Mouse (Mus musculus) stomach, postnatal 0 days (tissue): ENCODE results near the gene Kif4. TPM values are rescaled to one million over a fixed set of nuclear protein-coding genes. Genes with fewer than 3 reads are reported as not detected.

Source experiments
- ATAC-seq: fragments of 200-750 bp; cut with Nextera tagmentation; 2 replicates; pipeline ENCODE4 v1.8.0; 2017; ENCODE audit not compliant: low FRiP score, low TSS enrichment
- DNase-seq: peaks from one replicate; pipeline ENCODE4 v3.0.0-alpha.2; 2016; ENCODE audit warnings: low spot score
- H3K27ac ChIP-seq: fragments of 300-500 bp; sonication (generic); replicated peaks from 2 replicates; pipeline ENCODE4 v1.5.1; 2014; ENCODE audit warnings: mild to moderate bottlenecking, control low read depth
- H3K27me3 ChIP-seq: fragments of 300-500 bp; sonication (generic); 2 replicates; pipeline ENCODE4 v1.6.1; 2014; ENCODE audit warnings: low read length; ENCODE audit not compliant: control insufficient read depth, insufficient read depth
- H3K36me3 ChIP-seq: fragments of 300-500 bp; sonication (generic); 2 replicates; pipeline ENCODE4 v1.6.1; 2014; ENCODE audit warnings: low read length, mixed read lengths; ENCODE audit not compliant: control insufficient read depth, insufficient read depth
- H3K4me1 ChIP-seq: fragments of 300-500 bp; sonication (generic); replicated peaks from 2 replicates; pipeline ENCODE4 v1.6.1; 2014; ENCODE audit warnings: antibody characterized with exemption; ENCODE audit not compliant: control insufficient read depth, insufficient read depth
- H3K4me2 ChIP-seq: fragments of 300-500 bp; sonication (generic); replicated peaks from 2 replicates; pipeline ENCODE4 v1.6.1; 2014; ENCODE audit warnings: low read depth, mild to moderate bottlenecking, control low read depth, moderate library complexity
- H3K4me3 ChIP-seq: fragments of 300-500 bp; sonication (generic); 2 replicates; pipeline ENCODE4 v1.5.1; 2014; ENCODE audit warnings: low read depth, low read length, control low read depth
- H3K9ac ChIP-seq: fragments of 300-500 bp; sonication (generic); 2 replicates; pipeline ENCODE4 v1.6.1; 2014; ENCODE audit warnings: mild to moderate bottlenecking, low read length, control low read depth, mixed read lengths
- H3K9me3 ChIP-seq: fragments of 300-500 bp; sonication (generic); 2 replicates; pipeline ENCODE4 v1.6.1; 2016; ENCODE audit warnings: low read length; ENCODE audit not compliant: control insufficient read depth
- CTCF ChIP-seq: IDR thresholded peaks from 2 replicates; pipeline ENCODE4 v1.5.1; 2016; ENCODE audit warnings: antibody characterized with exemption, low read depth, mild to moderate bottlenecking, moderate library complexity
- EP300 ChIP-seq: optimal IDR thresholded peaks from 2 replicates; pipeline ENCODE3; 2016; ENCODE audit warnings: antibody characterized with exemption
- WGBS: fragments of 180-500 bp; shearing (Covaris S2); extraction: QIAGEN DNeasy Blood & Tissue Kit; methylation state at CpG from one replicate; pipeline ENCODE4 v1.1.7; 2014; 5-methylcytosine and 5-hydroxymethylcytosine counted together
- polyA plus RNA-seq: library from polyadenylated mRNA; unstranded; fragments of >200 nt; fragmentation: Nextera tagmentation; extraction: Ambion mirVana; gene quantifications from 2 replicates; pipeline ENCODE4 v1.2.1, GENCODE M21; 2015

Gene Kif4
- polyA plus RNA-seq, 1 experiment from 2014 or later: 4.8 TPM

DNA sequence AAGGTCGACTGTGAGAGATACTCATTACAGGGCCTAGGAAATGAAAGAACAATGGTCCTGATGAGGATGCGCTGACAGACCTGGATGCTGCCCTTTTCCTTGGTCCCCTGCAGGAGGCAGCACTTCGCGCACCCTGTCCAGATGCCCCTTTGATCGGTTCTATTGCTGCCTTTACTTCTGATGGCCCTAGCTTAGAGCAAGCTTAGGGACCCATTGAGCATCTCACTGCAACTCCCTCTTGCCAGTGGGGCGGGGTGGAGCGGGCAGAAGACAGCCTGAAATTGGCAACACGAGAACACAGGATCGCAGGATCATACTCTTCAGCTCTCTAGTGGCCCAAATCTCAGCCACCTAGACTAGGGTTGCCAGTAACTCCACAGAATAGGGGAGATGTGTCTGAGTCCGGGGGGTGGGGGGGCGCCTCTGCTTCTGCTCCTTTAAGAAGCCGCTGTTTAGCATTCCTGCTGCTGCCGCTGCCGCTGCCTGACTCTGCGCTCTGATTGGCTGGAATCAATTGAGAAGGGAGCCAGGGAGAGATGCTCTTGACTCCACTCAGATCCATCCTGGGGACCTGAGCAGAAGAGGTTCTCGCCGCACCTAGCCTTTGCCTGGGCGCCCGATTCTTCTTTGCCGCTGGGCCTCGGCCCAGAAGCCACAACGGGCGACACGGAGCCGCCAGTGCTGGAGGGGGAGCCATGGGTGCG, 141.8 kb downstream of the Kif4 start, which contains the start of gene Dlg3:
Gene Dlg3 (plus strand): TSS at position 542 of the 704 bp plus-strand sequence.
- no peak within 1 kb of the TSS for H3K27ac ChIP-seq
- H3K4me2 ChIP-seq: peak within 1 kb of the TSS; percentile 58
- H3K9ac ChIP-seq: no peak within 1 kb of the TSS
- WGBS: 19% methylated on average over 24 of the region's 26 CpGs
- peak within 1 kb of the TSS; percentile 30 for H3K4me3 ChIP-seq
- ATAC-seq: peak; percentile 47; the same call in 1 of the 2 replicates
- no peak for TF ChIP-seq EP300
- peak; percentile 56 for TF ChIP-seq CTCF
- H3K9me3 ChIP-seq: no peaks in the 10 kb centered on the region
- DNase-seq: peak; percentile 19
- no peaks in the 10 kb centered on the region for H3K27me3 ChIP-seq
- no peaks in the 10 kb centered on the region for H3K36me3 ChIP-seq
- H3K4me1 ChIP-seq: no peaks in the 10 kb centered on the region

DNA sequence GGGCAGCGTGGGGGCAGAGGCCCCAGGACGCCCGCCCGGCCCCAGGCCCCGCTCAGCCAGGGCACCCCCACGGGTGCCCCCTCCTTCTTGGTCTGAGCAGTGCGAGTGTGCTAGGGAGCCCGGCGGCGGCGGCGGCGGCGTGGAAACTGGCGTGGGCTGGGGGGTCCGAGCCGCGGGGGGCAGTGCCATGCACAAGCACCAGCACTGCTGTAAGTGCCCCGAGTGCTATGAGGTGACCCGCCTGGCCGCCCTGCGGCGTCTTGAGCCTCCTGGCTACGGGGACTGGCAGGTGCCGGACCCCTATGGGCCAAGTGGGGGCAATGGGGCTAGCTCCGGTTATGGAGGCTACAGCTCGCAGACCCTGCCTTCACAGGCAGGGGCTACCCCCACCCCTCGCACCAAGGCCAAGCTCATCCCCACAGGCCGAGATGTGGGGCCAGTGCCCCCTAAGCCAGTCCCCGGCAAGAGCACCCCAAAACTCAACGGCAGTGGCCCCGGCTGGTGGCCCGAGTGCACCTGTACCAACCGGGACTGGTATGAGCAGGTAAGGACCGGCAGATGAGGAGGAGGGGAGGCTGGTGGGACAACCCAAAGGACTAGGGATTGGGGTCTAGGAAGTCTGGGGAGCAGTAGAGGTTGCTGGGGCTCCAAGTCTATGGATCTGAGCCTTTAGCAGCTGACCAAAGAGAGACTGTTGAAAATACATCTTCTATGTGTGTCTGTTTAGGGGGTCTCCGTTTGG, 142.5 kb downstream of the Kif4 start:
- Histone ChIP-seq H3K4me2 (peak overlapping the region; percentile 58), H3K27ac (no peak overlapping the region), H3K9me3 (no peaks in the 10 kb centered on the region), H3K4me1 (no peaks in the 10 kb centered on the region), H3K4me3 (peak overlapping the region; percentile 30), H3K36me3 (no peaks in the 10 kb centered on the region), H3K27me3 (no peaks in the 10 kb centered on the region), H3K9ac (no peak overlapping the region)
- TF ChIP-seq EP300: no peak
- no peak for TF ChIP-seq CTCF
- peak; percentile 51; the same call in 1 of the 2 replicates for ATAC-seq
- WGBS: 25% methylated on average over 17 of the region's 36 CpGs
- DNase-seq: no peak

DNA sequence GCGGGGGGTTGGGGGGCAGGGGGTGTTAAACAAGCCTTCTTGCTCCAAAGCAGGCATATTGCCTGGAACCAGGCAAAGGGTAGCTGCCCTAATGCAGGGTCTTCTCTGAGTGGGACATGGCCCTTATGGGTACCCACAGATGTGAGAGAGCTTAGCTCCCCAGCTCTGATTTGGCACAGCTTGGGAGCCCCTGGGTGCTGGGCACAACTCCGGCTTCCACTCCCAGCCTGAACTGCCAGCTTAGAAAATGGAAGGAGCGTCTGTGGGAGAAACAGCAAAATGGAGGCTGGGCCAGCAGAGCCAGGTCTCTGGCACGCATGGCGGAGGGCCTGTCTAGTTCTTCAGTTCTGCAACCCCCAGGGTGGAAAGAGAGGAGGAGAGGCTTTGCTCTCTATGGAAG, 143.7 kb downstream of the Kif4 start:
- WGBS: 91% methylated on average over 5 of the region's 5 CpGs
- H3K36me3 ChIP-seq: no peaks in the 10 kb centered on the region
- no peak overlapping the region for H3K4me3 ChIP-seq
- no peak for ATAC-seq
- no peaks in the 10 kb centered on the region for H3K4me1 ChIP-seq
- no peak overlapping the region for H3K4me2 ChIP-seq
- H3K9me3 ChIP-seq: no peaks in the 10 kb centered on the region
- no peak for DNase-seq
- no peak overlapping the region for H3K9ac ChIP-seq
- no peak overlapping the region for H3K27ac ChIP-seq
- H3K27me3 ChIP-seq: no peaks in the 10 kb centered on the region
- TF ChIP-seq CTCF (no peak), EP300 (no peak)

DNA sequence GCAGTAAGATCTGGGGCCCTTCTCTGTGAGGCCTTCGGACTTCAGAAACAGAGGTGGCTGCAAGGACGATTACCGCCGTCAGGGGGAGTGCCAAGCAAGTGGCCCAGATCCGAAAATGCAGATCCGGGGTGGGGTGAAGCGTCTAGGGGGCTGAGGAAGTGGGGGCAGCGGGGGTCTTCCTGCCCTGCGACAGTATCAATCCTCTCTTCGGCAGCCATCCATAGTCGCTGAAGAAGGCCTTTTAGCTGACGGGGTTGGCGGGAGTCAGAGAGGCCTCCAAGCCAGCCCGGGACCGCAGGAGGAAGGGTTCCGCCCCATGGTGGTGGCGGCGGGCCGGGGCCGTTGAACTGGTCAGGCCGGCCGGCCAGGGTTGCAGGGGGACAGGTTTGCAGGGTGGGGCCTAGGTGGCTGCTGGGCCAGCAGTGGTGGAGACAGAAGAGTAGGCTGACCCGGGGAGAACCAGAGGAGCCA, 148.8 kb downstream of the Kif4 start:
- Histone ChIP-seq H3K4me3 (peak overlapping the region; percentile 46), H3K4me1 (no peaks in the 10 kb centered on the region), H3K9me3 (no peaks in the 10 kb centered on the region), H3K36me3 (no peaks in the 10 kb centered on the region), H3K27ac (peak overlapping the region; percentile 53; the same call in 1 of the 2 replicates), H3K27me3 (no peaks in the 10 kb centered on the region), H3K4me2 (peak overlapping the region; percentile 55), H3K9ac (peak overlapping the region; percentile 70)
- peak; percentile 74 for DNase-seq
- peak; percentile 69 for ATAC-seq
- TF ChIP-seq EP300: no peak
- TF ChIP-seq CTCF: peak; percentile 76
- WGBS: 9% methylated on average over 18 of the region's 23 CpGs

DNA sequence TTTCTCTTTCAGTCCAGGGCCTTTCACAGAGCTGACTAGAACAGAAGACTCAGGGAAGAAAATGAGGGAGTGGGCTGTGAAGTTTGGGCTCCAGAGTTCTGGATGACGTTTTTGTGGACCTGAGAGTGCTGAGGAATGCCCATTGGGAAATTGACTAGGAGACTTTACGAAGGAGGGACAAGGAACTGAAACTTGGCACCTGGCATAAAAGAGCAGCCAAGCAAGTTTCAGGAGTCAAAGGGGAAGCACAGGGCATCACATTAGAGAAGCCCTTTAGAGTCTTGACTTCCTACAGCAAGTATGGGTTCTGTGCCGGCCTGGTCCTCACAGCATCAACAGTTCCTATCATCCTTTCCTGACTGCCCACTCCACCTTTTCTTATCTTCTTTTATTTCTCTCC, 149.9 kb downstream of the Kif4 start:
- DNase-seq: no peak
- no peak for ATAC-seq
- WGBS: 68% methylated on average over 3 of the region's 3 CpGs
- H3K27ac ChIP-seq: no peak overlapping the region
- no peaks in the 10 kb centered on the region for H3K27me3 ChIP-seq
- no peak overlapping the region; the same call in 1 of the 2 replicates for H3K4me2 ChIP-seq
- H3K9ac ChIP-seq: no peak overlapping the region
- H3K36me3 ChIP-seq: no peaks in the 10 kb centered on the region
- no peak for TF ChIP-seq EP300
- TF ChIP-seq CTCF: no peak
- H3K9me3 ChIP-seq: no peaks in the 10 kb centered on the region
- no peak overlapping the region for H3K4me3 ChIP-seq
- no peaks in the 10 kb centered on the region for H3K4me1 ChIP-seq
